7 mouse cellular contexts compared by ENCODE assay signal in the genomic region with DNA sequence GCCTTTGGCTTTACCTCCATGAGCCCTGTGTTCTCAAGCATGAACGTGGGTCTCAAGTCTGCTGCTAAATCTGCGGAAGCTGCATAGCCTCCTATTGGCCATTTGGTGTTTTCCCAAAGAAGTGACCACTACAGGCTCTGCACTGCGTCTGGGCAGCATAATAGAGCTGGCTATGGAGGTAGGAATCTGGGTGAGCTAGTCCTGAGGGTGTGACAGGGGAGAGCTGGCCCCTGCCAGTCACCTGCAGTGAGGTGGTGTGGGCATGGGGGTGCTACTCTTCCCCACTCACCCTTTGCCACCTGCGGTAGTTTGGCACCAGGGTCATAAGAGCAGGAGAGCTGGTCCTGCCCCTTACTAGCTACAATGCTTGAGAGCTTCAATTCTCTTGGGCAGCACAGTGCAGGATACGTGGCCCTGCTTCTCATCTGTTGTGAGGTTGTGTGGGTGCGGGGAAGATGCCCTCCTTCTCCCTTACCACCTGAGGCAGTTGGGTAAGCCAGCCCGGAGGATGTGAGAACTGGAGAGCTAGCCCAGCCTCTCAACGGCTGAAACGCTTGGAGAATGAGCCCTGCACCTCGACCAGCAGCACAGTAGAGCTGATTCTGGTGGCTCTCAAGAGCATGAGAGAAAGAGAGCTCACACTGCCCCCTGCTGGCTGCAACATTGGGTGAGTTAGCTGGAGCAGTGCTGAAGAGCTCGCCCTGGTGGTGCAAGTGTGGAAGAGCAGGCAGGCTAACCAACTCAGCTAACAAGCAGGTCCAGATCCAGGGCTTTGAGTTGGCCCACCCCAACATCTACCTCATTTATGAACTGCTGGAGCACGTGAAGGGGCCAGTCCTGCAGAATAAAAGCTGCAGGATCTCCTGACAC. TPM values are rescaled to one million over a fixed set of nuclear protein-coding genes. Genes with fewer than 3 reads are reported as not detected.
DNase-seq lines count a peak whose midpoint lies in the region; ATAC-seq lines count a peak whose summit lies in the region.

No protein-coding gene starts in this region.

- no peaks in the 10 kb centered on the region for H3K4me1 ChIP-seq in intestine, embryonic 16.5 days (ENCODE audit: control insufficient read depth, insufficient read depth, low read length)
- H3K4me1 ChIP-seq in midbrain, embryonic 12.5 days: no peaks in the 10 kb centered on the region

- H3K4me3 ChIP-seq in intestine, embryonic 16.5 days (ENCODE audit: low read length): no peak overlapping the region
- H3K4me3 ChIP-seq in midbrain, embryonic 12.5 days: no peak overlapping the region

- peak; percentile 71 for DNase-seq in adrenal gland, adult 2 months
- DNase-seq in embryo, embryonic 10 days (ENCODE audit: low spot score): peak; percentile 91
- DNase-seq in gastrocnemius, postnatal 25 days: peak; percentile 46
- DNase-seq in left cerebral cortex, postnatal 14 days (ENCODE audit: low spot score in 2 of 2): peak; percentile 90 to 96
- peak; percentile 53 to 80 for DNase-seq in spleen, adult 18-20 months

- 47% methylated on average over 12 of the region's 12 CpGs for WGBS in intestine, embryonic 16.5 days
- 51% methylated on average over 12 of the region's 12 CpGs for WGBS in midbrain, embryonic 12.5 days

- no peak overlapping the region for H3K9ac ChIP-seq in intestine, embryonic 16.5 days (ENCODE audit: low read depth, low read length)
- no peak overlapping the region for H3K9ac ChIP-seq in midbrain, embryonic 12.5 days (replicated peaks)

- intact Hi-C loops in left cerebral cortex, postnatal 14 days (cut with DNase I): loop anchor here (2.0 to 5.0 kb wide), 2 partner anchors 53 to 219 kb away; a partner anchor contains a TSS

- H3K36me3 ChIP-seq in intestine, embryonic 16.5 days (ENCODE audit: control insufficient read depth, insufficient read depth, low read length): no peaks in the 10 kb centered on the region
- no peaks in the 10 kb centered on the region for H3K36me3 ChIP-seq in midbrain, embryonic 12.5 days

- H3K27ac ChIP-seq in intestine, embryonic 16.5 days (ENCODE audit: low read length): no peak overlapping the region
- no peak overlapping the region for H3K27ac ChIP-seq in midbrain, embryonic 12.5 days (replicated peaks)

- H3K4me2 ChIP-seq in intestine, embryonic 16.5 days (ENCODE audit: low read depth, low read length): no peak overlapping the region
- no peak overlapping the region for H3K4me2 ChIP-seq in midbrain, embryonic 12.5 days (replicated peaks)

- no peaks in the 10 kb centered on the region for H3K27me3 ChIP-seq in intestine, embryonic 16.5 days (replicated peaks; ENCODE audit: control insufficient read depth, insufficient read depth, low read length)
- no peaks in the 10 kb centered on the region for H3K27me3 ChIP-seq in midbrain, embryonic 12.5 days

- no peaks in the 10 kb centered on the region for H3K9me3 ChIP-seq in intestine, embryonic 16.5 days (ENCODE audit: control insufficient read depth, low read length)
- no peaks in the 10 kb centered on the region for H3K9me3 ChIP-seq in midbrain, embryonic 12.5 days

- peak; percentile 63 for ATAC-seq in intestine, embryonic 16.5 days
- ATAC-seq in midbrain, embryonic 12.5 days (ENCODE audit: low FRiP score, low read depth): peak; percentile 27; the same call in 1 of the 2 replicates

RNA-seq across cellular contexts. Expression of a gene that starts 14.3 kb away (rescaled TPM):
- total RNA-seq in adrenal gland, adult 2 months (2021): 1 to 10 TPM; 2.7 to 3.9 TPM
- not detected in 2 replicates for polyA plus RNA-seq in adrenal gland, adult 2 months (2012; rRNA removed)
- under 1 TPM in 1 of 2 experiments, not detected in 1; 0.59 TPM for total RNA-seq in gastrocnemius, postnatal 25 days (2021)
- polyA plus RNA-seq in intestine, embryonic 16.5 days (2015; fragmentation: Nextera tagmentation; extraction: Ambion mirVana): 10.1 and 27.1 TPM in 2 replicates
- 1 to 10 TPM in 1 of 2 experiments, not detected in 1; 2.5 TPM for total RNA-seq in left cerebral cortex, postnatal 14 days (2021)
- polyA plus RNA-seq in midbrain, embryonic 12.5 days (2016; fragmentation: Nextera tagmentation; extraction: Ambion mirVana): 4.1 and 7.5 TPM in 2 replicates

RNA-seq across cellular contexts. Expression of a gene that starts 16.9 kb away (rescaled TPM):
- not detected for total RNA-seq in adrenal gland, adult 2 months (2021)
- not detected in 2 replicates for polyA plus RNA-seq in adrenal gland, adult 2 months (2012; rRNA removed)
- total RNA-seq in gastrocnemius, postnatal 25 days (2021): not detected
- not detected in 2 replicates for polyA plus RNA-seq in intestine, embryonic 16.5 days (2015; fragmentation: Nextera tagmentation; extraction: Ambion mirVana)
- total RNA-seq in left cerebral cortex, postnatal 14 days (2021): not detected
- polyA plus RNA-seq in midbrain, embryonic 12.5 days (2016; fragmentation: Nextera tagmentation; extraction: Ambion mirVana): not detected in 2 replicates

RNA-seq across cellular contexts. Expression of a gene that starts 41.0 kb away (rescaled TPM):
- total RNA-seq in adrenal gland, adult 2 months (2021): 1 to 10 TPM; 3.2 to 3.6 TPM
- polyA plus RNA-seq in adrenal gland, adult 2 months (2012; rRNA removed): not detected in 2 replicates
- not detected for total RNA-seq in gastrocnemius, postnatal 25 days (2021)
- polyA plus RNA-seq in intestine, embryonic 16.5 days (2015; fragmentation: Nextera tagmentation; extraction: Ambion mirVana): 14.9 and 30.6 TPM in 2 replicates
- total RNA-seq in left cerebral cortex, postnatal 14 days (2021): not detected
- polyA plus RNA-seq in midbrain, embryonic 12.5 days (2016; fragmentation: Nextera tagmentation; extraction: Ambion mirVana): 5.7 and 12.9 TPM in 2 replicates

RNA-seq across cellular contexts. Expression of a gene that starts 56.0 kb away (rescaled TPM):
- total RNA-seq in adrenal gland, adult 2 months (2021): under 1 TPM; 0.43 to 0.45 TPM
- 0.12 and 0.21 TPM in 2 replicates for polyA plus RNA-seq in adrenal gland, adult 2 months (2012; rRNA removed)
- total RNA-seq in gastrocnemius, postnatal 25 days (2021): under 1 TPM; 0.20 to 0.43 TPM
- polyA plus RNA-seq in intestine, embryonic 16.5 days (2015; fragmentation: Nextera tagmentation; extraction: Ambion mirVana): 0.17 and 0.42 TPM in 2 replicates
- 1 to 10 TPM; 1.0 to 1.5 TPM for total RNA-seq in left cerebral cortex, postnatal 14 days (2021)
- 0.14 TPM in 1 of 2 replicates, not detected in the other for polyA plus RNA-seq in midbrain, embryonic 12.5 days (2016; fragmentation: Nextera tagmentation; extraction: Ambion mirVana)
